Mouse (Mus musculus): ENCODE measurements around the gene Pxdn.

The Pxdn gene

DNA sequence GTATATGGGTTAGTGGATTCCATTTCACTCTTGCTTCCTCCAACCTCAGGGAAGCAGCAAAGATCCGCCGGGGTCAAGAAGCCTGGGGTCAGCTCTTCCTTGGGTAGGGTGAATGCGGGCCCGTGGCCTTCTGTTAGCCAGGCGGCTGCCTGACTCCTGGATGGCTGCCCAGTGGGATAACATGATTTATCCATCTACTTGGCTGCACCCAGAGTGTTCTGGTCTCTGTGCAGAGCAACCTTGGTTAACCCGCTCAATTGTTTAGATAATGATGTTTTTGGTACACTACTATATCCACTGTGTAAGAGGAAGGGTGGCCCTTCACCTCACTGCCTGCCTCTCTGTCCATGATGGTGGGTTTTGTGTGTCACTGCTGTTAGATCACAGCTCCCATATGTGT, 14.7 kb downstream of the Pxdn start:
- DNase-seq (ENCODE audit: low spot score): no peak

DNA sequence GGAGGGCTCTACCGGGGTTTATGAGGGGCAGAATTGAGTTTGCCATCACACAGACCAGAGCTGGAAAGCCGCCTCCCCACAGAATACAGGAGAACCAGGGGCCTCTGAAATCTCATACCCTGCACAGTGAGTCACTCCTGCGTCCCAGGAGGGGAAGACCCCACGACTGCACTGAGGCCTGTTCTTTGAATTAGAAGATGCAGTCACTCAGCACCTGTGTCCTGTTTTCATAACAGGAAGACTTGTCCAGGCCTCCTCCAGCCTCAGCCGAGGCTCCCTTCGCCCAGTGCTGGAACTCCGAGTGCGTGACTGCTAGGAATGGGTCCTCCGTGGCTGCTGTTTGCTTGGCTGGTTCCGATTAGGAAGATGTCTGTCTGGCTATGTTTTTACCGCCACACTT, 16.6 kb downstream of the Pxdn start:
- DNase-seq (ENCODE audit: low spot score): no peak

- DNase-seq (ENCODE audit: low spot score): no peak
These were observed 17.1 kb downstream of the Pxdn start for GRCm38 (mm10) chr12:29954464-29954863.

GRCm38 (mm10) chr12:29956969-29957368, 19.6 kb downstream of the Pxdn start:
- DNase-seq (ENCODE audit: low spot score): no peak

- DNase-seq (ENCODE audit: low spot score): no peak
These were observed 21.2 kb downstream of the Pxdn start for GRCm38 (mm10) chr12:29958637-29959036.

GRCm38 (mm10) chr12:29961041-29961440, 23.6 kb downstream of the Pxdn start:
- DNase-seq (ENCODE audit: low spot score): no peak

DNA sequence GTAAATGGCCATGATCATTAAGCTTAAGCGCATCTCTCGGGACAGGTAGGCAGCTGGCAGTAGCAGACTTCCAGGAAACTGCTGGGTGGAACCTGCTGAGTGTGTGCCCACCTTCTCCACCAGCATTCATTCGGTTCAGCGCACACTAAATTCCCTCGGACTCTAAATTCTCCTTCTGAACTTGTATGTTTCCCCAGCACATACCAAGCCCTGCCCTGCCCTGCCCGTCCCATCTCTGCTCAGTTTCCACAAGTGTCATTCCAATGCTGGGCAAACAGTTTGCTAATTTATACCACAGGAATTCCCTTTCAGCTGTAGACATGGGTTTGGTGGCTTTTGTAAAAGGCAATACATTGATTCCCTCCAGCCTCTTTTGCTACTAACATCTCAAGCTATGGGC, 27.6 kb downstream of the Pxdn start:
- no peak for DNase-seq (ENCODE audit: low spot score)

GRCm38 (mm10) chr12:29971795-29972464, 34.5 kb downstream of the Pxdn start:
- DNase-seq (ENCODE audit: low spot score): no peak

- DNase-seq (ENCODE audit: low spot score): no peak
These were observed 35.1 kb downstream of the Pxdn start for GRCm38 (mm10) chr12:29972533-29972932.

- no peak for DNase-seq (ENCODE audit: low spot score)
These were observed 42.7 kb downstream of the Pxdn start for GRCm38 (mm10) chr12:29980076-29980475.

DNA sequence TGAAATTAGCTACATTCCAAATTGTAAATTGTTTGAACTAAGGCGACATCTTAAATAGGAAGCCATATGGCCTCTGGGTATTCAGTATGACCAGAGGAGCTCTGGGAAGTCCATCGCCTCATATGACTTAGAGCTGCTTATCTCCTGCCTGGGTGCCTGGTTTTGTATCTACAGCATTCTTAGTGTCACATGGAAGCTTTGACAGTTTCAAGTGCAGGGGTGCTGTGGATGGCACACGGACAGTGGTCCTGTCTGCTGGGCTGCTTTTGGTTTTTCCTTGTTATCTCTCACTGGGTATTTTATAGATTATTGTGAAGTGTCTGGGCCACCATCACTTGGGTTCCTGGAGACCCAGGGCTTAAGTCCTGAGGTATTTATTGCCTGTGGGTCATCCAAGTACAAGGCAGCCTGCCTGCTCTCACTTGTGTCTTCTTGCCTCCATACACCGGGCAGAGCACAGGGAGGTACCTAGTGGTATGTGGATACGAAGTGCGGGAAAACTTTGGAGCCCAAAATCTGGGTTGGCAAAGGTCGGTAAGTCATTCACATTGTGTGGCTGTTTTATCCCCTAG, 44.4 kb downstream of the Pxdn start:
- no peak for DNase-seq (ENCODE audit: low spot score)

- DNase-seq (ENCODE audit: low spot score): no peak
These were observed 45.8 kb downstream of the Pxdn start for GRCm38 (mm10) chr12:29983190-29983589.

DNA sequence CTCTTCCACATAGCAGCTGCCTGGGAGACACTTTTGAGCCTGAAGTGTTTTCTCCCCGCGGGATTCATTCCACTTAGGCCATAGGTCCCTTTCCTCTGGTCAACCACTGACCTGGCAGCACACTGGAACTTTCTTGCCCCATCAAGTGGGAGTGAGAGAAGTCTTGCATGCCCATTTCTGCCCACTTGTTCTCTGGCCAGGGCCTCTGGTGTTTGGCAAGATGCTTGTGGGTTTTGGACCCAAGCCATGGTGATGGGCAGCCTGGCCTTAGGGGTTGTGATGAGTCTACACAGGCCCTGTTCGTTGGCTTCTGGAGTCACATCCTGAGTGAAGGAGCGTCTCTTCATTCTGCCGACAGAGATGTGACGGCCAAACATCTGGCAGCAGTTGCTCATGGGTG, 47.7 kb downstream of the Pxdn start:
- no peak for DNase-seq (ENCODE audit: low spot score)

DNA sequence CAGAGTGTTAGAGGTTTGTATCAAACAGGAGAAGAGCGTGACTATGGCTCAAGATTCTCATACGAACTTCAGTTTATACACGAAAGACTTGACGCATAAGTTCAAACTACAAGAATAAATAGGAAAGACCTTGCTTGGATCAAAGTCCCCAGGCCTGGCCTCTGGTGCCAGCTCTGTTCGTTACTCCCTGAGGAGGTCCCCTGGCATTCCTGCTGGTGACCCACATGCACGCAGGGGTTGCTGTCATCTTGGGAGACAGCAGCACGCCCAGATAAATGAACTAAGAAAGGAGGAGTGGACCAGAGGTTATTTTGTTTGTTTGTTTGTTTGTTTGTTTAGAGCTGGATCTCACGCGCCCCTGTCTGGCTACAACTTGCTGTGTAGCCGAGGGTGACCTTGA, 48.8 kb downstream of the Pxdn start:
- DNase-seq (ENCODE audit: low spot score): no peak

- no peak for DNase-seq (ENCODE audit: low spot score)
These were observed 61.5 kb downstream of the Pxdn start for GRCm38 (mm10) chr12:29998895-29999294.

DNA sequence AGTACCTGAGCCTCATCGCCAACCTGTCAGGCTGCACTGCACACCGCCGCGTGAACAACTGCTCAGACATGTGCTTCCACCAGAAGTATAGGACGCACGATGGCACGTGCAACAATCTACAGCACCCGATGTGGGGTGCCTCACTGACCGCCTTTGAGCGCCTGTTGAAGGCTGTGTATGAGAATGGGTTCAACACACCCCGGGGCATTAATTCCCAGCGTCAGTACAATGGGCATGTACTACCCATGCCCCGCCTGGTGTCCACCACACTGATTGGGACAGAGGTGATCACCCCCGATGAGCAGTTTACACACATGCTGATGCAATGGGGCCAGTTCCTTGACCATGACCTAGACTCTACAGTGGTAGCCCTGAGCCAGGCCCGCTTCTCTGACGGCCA, 64.5 kb downstream of the Pxdn start:
- DNase-seq (ENCODE audit: low spot score): no peak

DNA sequence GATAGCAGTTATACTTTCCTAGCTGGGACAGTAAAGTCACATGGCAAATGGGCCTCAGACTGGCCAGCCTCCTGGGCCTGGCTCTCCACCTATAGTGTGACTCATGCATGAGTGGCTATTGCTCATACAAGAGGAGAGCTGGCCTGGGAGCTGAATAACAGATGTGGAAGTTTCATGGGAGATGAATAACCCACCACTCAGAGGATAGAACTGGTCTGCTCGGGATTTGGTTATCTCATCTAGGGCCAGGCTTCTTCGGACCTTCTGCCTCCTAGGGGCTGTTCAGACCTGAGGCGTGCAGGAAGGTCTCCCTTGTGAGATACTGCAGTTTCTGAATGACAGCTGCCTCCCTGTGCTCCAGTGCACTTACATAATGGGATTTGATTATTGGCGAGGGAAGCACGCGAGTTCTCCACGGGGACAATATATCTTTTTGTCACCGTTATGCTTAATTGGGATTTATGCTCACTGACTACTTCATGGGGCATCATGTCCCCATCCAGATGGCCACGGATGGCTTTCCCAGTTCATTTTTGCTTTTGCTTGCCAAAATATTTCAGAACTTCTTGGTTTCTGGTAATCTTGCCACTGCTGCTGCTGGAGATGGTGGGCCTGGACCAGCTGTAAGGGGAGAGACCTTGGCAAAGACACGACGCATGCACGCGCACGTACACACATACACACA, 66.4 kb downstream of the Pxdn start:
- no peak for DNase-seq (ENCODE audit: low spot score)

DNA sequence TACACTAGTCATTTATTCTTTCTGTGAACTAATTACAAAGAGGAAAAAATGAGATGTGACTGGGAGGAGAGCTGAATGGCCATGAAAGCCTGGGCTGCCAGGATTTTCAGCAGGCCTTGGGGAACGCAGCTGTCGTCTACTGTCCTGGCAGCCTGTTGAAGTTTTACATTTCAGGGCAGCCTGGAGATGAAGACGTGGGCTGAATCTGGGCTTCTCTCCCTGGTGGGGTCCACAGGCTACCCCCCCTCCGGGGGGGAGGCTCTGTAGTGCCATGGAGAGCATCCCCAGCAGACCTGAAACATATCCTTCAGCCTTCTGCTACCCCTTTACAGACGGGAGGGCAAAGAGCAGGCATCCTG, 66.9 kb downstream of the Pxdn start:
- DNase-seq (ENCODE audit: low spot score): no peak

- no peak for DNase-seq (ENCODE audit: low spot score)
These were observed 69.2 kb downstream of the Pxdn start for GRCm38 (mm10) chr12:30006586-30006985.

- DNase-seq (ENCODE audit: low spot score): no peak
These were observed 71.3 kb downstream of the Pxdn start for GRCm38 (mm10) chr12:30008741-30009140.

DNA sequence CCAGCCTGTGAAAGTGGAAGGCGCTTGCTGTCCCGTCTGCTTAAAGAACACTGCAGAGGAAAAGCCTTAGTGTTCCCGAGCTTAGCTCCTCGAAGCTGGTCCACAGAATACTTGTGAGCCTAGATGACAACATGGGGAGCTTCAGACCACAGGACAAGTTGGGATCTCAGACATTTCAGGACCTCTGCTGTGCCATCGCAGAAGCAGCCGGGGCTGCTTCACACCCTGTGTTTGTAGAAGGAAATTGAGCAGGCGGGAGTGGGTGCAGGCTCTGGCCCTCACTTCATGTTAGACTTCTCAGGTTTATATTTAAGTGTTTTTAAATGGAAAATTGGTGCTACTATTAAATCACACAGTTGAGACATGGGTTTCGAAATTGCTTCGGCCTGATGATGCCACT, 78.1 kb downstream of the Pxdn start:
- DNase-seq (ENCODE audit: low spot score): no peak

DNA sequence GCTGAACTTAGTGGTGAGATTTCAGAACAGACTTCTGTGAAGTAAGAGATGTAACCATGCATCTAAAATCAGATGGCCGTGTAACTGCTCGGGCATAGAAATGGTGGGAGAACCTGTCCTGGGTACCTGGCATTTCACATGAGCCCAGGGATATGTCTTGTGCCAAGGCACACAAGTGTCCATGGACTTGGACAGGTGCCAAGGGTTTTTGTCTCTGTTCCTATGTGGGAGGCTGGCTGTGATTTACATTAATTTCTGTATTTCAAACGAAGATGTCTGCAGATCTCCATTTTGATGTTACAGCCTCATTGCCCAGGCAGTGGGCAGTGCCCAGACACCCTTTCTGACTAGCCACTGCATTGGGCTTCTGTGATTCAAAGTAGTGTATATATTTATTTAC, 79.7 kb downstream of the Pxdn start:
- no peak for DNase-seq (ENCODE audit: low spot score)

- no peak for DNase-seq (ENCODE audit: low spot score)
These were observed 83.0 kb downstream of the Pxdn start for GRCm38 (mm10) chr12:30020447-30020846.

DNA sequence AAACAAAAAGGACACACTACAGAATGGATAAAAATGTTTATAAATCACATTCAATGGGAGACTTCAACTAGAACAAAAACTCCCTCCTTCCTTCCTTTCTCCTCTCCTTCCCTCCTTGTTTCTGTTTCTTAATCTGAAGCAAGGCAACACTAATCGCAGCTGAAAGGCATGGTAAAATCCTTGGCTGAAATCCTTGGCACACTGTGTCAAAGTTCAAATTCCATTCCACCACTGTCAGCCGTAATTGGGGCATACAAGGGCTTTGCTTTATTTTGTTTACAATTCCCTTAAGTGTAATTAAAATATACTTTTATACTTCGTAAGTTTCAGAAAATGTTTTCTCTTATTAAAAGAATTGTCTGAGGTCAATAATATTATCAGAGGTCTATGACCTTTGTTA, 86.1 kb downstream of the Pxdn start:
- peak; percentile 26 for DNase-seq (ENCODE audit: low spot score)

All from embryo, embryonic 10.5 days (tissue).